Mouse (Mus musculus): Measurements from ENCODE around the gene Krtap4-13. TPM values are rescaled to one million over a fixed set of nuclear protein-coding genes. Genes with fewer than 3 reads are reported as not detected.
"Not testable (repeated sequence)": the region's sequence is repeated elsewhere in the genome, so short reads cannot be mapped to it uniquely, and the experiment has no call there.

The Krtap4-13 gene
- not detected for polyA plus RNA-seq (2012; fragmentation: generic; extraction: Trizol)

- not testable (repeated sequence) for H3K4me2 ChIP-seq (ENCODE audit: low read depth); H3K4me3 ChIP-seq; H3K79me2 ChIP-seq (ENCODE audit: control insufficient read depth, insufficient read depth); H3K27me3 ChIP-seq (ENCODE audit: control insufficient read depth, insufficient read depth, insufficient read length); H3K36me3 ChIP-seq (ENCODE audit: control insufficient read depth, insufficient read depth); H3ac ChIP-seq (ENCODE audit: control insufficient read depth, insufficient read length)
These were observed at the start of gene Krtap4-13 for GRCm38 (mm10) chr11:99809792-99810191. Krtap4-13 (minus strand) TSS chr11:99809892.

DNA sequence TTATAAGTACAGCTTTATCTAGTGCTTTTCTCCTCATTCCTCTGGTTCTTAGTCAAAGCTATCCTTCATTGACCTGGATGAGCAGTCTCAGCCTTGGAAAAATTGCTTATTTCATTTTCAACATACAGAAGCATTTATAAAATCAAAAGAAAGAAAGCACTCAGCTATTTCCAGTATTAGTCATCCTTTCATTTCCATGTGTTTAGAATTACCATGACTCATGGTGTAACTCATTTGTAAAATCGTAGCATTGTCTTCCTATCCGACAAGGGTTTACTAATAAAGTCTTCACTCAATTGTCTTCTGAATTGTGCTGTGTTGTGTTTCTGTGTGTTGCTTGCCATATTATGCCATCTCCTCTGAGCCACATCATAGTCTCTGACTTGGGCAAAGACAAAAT, 49.1 kb upstream of the Krtap4-13 start:
- Histone ChIP-seq H3K4me3 (no peak overlapping the region), H3K36me3 (ENCODE audit: control insufficient read depth, insufficient read depth) (no peaks in the 10 kb centered on the region), H3K27me3 (ENCODE audit: control insufficient read depth, insufficient read depth, insufficient read length) (no peaks in the 10 kb centered on the region), H3ac (ENCODE audit: control insufficient read depth, insufficient read length) (no peak overlapping the region), H3K79me2 (ENCODE audit: control insufficient read depth, insufficient read depth) (no peaks in the 10 kb centered on the region), H3K4me2 (ENCODE audit: low read depth) (no peak overlapping the region)
- TF ChIP-seq TCF3 (IDR thresholded peaks at IDR 0.05; ENCODE audit: insufficient read length, low read depth) (no peak), CEBPB (IDR thresholded peaks at IDR 0.05; ENCODE audit: insufficient read depth, poor library complexity, severe bottlenecking) (no peak), USF1 (IDR thresholded peaks at IDR 0.05; ENCODE audit: low read depth) (no peak), POLR2AphosphoS2 (IDR thresholded peaks at IDR 0.05; ENCODE audit: insufficient read length, low read depth) (no peak), TCF12 (IDR thresholded peaks at IDR 0.05; ENCODE audit: insufficient read depth, poor library complexity, severe bottlenecking) (no peak), REST (IDR thresholded peaks at IDR 0.05; ENCODE audit: insufficient read depth, insufficient read length) (no peak), SRF (IDR thresholded peaks at IDR 0.05; ENCODE audit: control insufficient read depth, insufficient read length, low read depth) (no peak), POLR2A (IDR thresholded peaks at IDR 0.05; ENCODE audit: insufficient read length, low read depth) (no peak), MYOD1 (IDR thresholded peaks at IDR 0.05; ENCODE audit: control insufficient read depth in 1 of 3, insufficient read length in 2 of 3, low read depth in 2 of 3) (no peak), E2F4 (IDR thresholded peaks at IDR 0.05; ENCODE audit: insufficient read depth) (no peak), MAX (IDR thresholded peaks at IDR 0.05; ENCODE audit: low read depth) (no peak)

DNA sequence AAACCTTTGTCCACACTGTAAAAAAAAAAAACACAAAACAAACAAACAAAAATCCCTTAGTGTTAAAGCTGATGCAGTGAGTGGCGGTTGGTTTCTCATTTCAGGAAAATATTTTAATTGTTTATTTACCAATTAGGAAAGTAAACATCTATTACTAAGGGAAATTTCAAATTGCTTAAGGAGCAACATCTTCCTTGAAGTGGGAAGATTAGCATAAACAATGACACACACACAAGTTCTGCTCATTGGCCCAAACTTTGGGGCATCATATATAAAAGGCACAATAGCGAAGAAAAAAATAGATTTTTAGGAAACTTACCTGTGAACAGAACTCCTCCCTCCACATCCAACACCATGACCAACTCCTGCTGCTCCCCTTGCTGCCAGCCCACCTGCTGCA, 47.9 kb upstream of the Krtap4-13 start, which contains the start of gene Gm11568:
Gene Gm11568 (plus strand): TSS at position 301 of the 400 bp plus-strand sequence.
- no peak within 1 kb of the TSS for H3K4me3 ChIP-seq
- no peak for TF ChIP-seq MYOG (IDR thresholded peaks at IDR 0.05; ENCODE audit: control insufficient read depth in 1 of 3, insufficient read depth in 1 of 3, insufficient read length in 2 of 3, low read depth in 2 of 3)
- no peak for TF ChIP-seq MAX (IDR thresholded peaks at IDR 0.05; ENCODE audit: low read depth)
- no peak for TF ChIP-seq POLR2A (IDR thresholded peaks at IDR 0.05; ENCODE audit: insufficient read length, low read depth)
- no peak for TF ChIP-seq SRF (IDR thresholded peaks at IDR 0.05; ENCODE audit: control insufficient read depth, insufficient read length, low read depth)
- TF ChIP-seq MYOD1 (IDR thresholded peaks at IDR 0.05; ENCODE audit: control insufficient read depth in 1 of 3, insufficient read length in 2 of 3, low read depth in 2 of 3) = no peak
- TF ChIP-seq USF1 (IDR thresholded peaks at IDR 0.05; ENCODE audit: low read depth) = no peak
- no peak for TF ChIP-seq E2F4 (IDR thresholded peaks at IDR 0.05; ENCODE audit: insufficient read depth)
- TF ChIP-seq TCF3 (IDR thresholded peaks at IDR 0.05; ENCODE audit: insufficient read length, low read depth) = no peak
- no peak for TF ChIP-seq POLR2AphosphoS2 (IDR thresholded peaks at IDR 0.05; ENCODE audit: insufficient read length, low read depth)
- no peak for TF ChIP-seq REST (IDR thresholded peaks at IDR 0.05; ENCODE audit: insufficient read depth, insufficient read length)
- TF ChIP-seq TCF12 (IDR thresholded peaks at IDR 0.05; ENCODE audit: insufficient read depth, poor library complexity, severe bottlenecking) = no peak
- no peak for TF ChIP-seq CEBPB (IDR thresholded peaks at IDR 0.05; ENCODE audit: insufficient read depth, poor library complexity, severe bottlenecking)
- H3K36me3 ChIP-seq (ENCODE audit: control insufficient read depth, insufficient read depth) = no peaks in the 10 kb centered on the region
- no peaks in the 10 kb centered on the region for H3K79me2 ChIP-seq (ENCODE audit: control insufficient read depth, insufficient read depth)
- H3K4me2 ChIP-seq (ENCODE audit: low read depth) = no peak within 1 kb of the TSS
- no peaks in the 10 kb centered on the region for H3K27me3 ChIP-seq (ENCODE audit: control insufficient read depth, insufficient read depth, insufficient read length)
- no peak within 1 kb of the TSS for H3ac ChIP-seq (ENCODE audit: control insufficient read depth, insufficient read length)

GRCm38 (mm10) chr11:99854121-99854520, 44.4 kb upstream of the Krtap4-13 start:
- Histone ChIP-seq H3K36me3 (ENCODE audit: control insufficient read depth, insufficient read depth) (no peaks in the 10 kb centered on the region), H3K79me2 (ENCODE audit: control insufficient read depth, insufficient read depth) (no peaks in the 10 kb centered on the region), H3K4me3 (no peak overlapping the region), H3K27me3 (ENCODE audit: control insufficient read depth, insufficient read depth, insufficient read length) (no peaks in the 10 kb centered on the region), H3K4me2 (ENCODE audit: low read depth) (no peak overlapping the region), H3ac (ENCODE audit: control insufficient read depth, insufficient read length) (no peak overlapping the region)
- TF ChIP-seq TCF3 (IDR thresholded peaks at IDR 0.05; ENCODE audit: insufficient read length, low read depth) (no peak), POLR2AphosphoS2 (IDR thresholded peaks at IDR 0.05; ENCODE audit: insufficient read length, low read depth) (no peak), MYOD1 (IDR thresholded peaks at IDR 0.05; ENCODE audit: control insufficient read depth in 1 of 3, insufficient read length in 2 of 3, low read depth in 2 of 3) (no peak), USF1 (IDR thresholded peaks at IDR 0.05; ENCODE audit: low read depth) (no peak), MAX (IDR thresholded peaks at IDR 0.05; ENCODE audit: low read depth) (no peak), CEBPB (IDR thresholded peaks at IDR 0.05; ENCODE audit: insufficient read depth, poor library complexity, severe bottlenecking) (no peak), REST (IDR thresholded peaks at IDR 0.05; ENCODE audit: insufficient read depth, insufficient read length) (no peak), E2F4 (IDR thresholded peaks at IDR 0.05; ENCODE audit: insufficient read depth) (no peak), TCF12 (IDR thresholded peaks at IDR 0.05; ENCODE audit: insufficient read depth, poor library complexity, severe bottlenecking) (no peak), MYOG (IDR thresholded peaks at IDR 0.05; ENCODE audit: control insufficient read depth in 1 of 3, insufficient read depth in 1 of 3, insufficient read length in 2 of 3, low read depth in 2 of 3) (no peak)

- Histone ChIP-seq H3K36me3 (ENCODE audit: control insufficient read depth, insufficient read depth) (no peaks in the 10 kb centered on the region), H3K4me3 (no peak within 1 kb of the TSS), H3ac (ENCODE audit: control insufficient read depth, insufficient read length) (no peak within 1 kb of the TSS), H3K79me2 (ENCODE audit: control insufficient read depth, insufficient read depth) (no peaks in the 10 kb centered on the region), H3K27me3 (ENCODE audit: control insufficient read depth, insufficient read depth, insufficient read length) (no peaks in the 10 kb centered on the region), H3K4me2 (ENCODE audit: low read depth) (no peak within 1 kb of the TSS)
- TF ChIP-seq MAX (IDR thresholded peaks at IDR 0.05; ENCODE audit: low read depth) = no peak
These were observed 41.8 kb upstream of the Krtap4-13 start, which contains the start of gene Krtap4-16 for GRCm38 (mm10) chr11:99851508-99851907. Krtap4-16 (minus strand) TSS chr11:99851608.
